Mouse (Mus musculus): Measurements from ENCODE around the gene Adamts9. TPM values are rescaled to one million over a fixed set of nuclear protein-coding genes. Genes with fewer than 3 reads are reported as not detected.

The Adamts9 gene
- total RNA-seq, 2 experiments from 2014 or later: 8.9 to 10.3 TPM

Other genes with a start within 250 kb of the Adamts9 start
- gene Prickle2, start 237.3 kb downstream of the Adamts9 start, total RNA-seq (2021): 100 to 1,000 TPM; 199 to 212 TPM
- gene A730049H05Rik, start 127.0 kb downstream of the Adamts9 start, total RNA-seq (2021): under 1 TPM; 0.15 to 0.23 TPM
- not detected for gene Gm15737, start 74.1 kb downstream of the Adamts9 start, total RNA-seq (2021)

Measured in layer of hippocampus, postnatal 36 days (tissue).